Mouse (Mus musculus): Measurements from ENCODE around the gene Psme3. TPM values are rescaled to one million over a fixed set of nuclear protein-coding genes. Genes with fewer than 3 reads are reported as not detected.

Psme3 gene
- polyA plus RNA-seq, 1 experiment, result 161 TPM

DNA sequence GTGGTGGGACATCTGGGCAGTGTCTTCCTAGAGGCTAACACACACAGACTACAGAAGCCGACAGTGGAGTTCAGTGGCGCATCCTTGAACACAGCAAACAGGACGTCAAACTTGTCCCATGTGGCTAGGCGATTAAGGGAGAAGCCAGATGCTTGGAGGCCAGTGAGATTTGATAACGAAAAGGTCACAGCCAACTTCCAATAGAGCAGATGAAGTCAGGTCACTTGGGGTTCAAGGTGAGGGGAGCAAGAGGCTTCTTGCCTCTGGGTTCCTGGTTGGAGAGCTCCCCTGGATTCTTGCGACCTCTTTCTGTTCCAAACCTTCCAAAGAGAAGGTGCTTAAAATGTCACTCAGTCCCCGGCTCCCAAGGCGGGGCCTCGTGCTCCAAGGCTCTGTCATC, 43.8 kb downstream of the Psme3 start:
- no peak overlapping the region for H3K9ac ChIP-seq (ENCODE audit: low read depth, poor library complexity, severe bottlenecking)

DNA sequence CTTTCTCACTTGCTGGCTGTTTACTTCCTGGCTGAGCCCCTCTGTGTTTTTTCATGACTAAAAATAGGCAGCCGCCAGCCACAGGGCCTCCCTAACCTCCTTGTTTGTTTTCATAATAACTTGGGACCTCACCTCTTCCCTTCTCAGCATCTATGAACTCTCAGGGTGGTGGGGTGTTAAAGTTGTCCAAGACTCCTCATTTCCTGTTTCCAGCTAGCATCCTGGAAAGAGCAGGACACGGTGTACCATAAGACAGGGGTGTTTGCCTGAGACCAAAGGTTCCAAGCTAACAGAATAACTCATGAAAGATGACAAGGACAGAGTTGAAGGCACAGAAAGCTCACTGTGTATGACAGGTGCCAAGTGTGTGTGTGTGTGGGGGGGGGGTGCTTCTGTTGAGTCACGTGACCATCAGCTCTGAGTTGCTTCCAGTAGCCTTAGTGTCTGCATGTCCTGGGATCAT, 44.7 kb downstream of the Psme3 start:
- H3K9me3 ChIP-seq (replicated peaks; ENCODE audit: control insufficient read depth, insufficient read depth, low read length, poor library complexity, severe bottlenecking), result no peaks in the 10 kb centered on the region
- H3K4me3 ChIP-seq (ENCODE audit: low read depth, low read length), result no peak overlapping the region
- no peaks in the 10 kb centered on the region for H3K4me1 ChIP-seq (ENCODE audit: control insufficient read depth, insufficient read depth, low read length)
- H3K27ac ChIP-seq (ENCODE audit: insufficient read depth, low read length), result no peak overlapping the region
- H3K36me3 ChIP-seq (ENCODE audit: control insufficient read depth, insufficient read depth, low read length, poor library complexity, severe bottlenecking), result no peaks in the 10 kb centered on the region
- H3K27me3 ChIP-seq (ENCODE audit: control insufficient read depth, insufficient read depth, low read length, poor library complexity, severe bottlenecking), result no peaks in the 10 kb centered on the region
- no peak overlapping the region for H3K9ac ChIP-seq (ENCODE audit: low read depth, poor library complexity, severe bottlenecking)
- TF ChIP-seq POLR2A (IDR thresholded peaks at IDR 0.05; ENCODE audit: insufficient read depth, low read length), result no peak
- TF ChIP-seq EP300 (IDR thresholded peaks at IDR 0.05; ENCODE audit: insufficient read depth, low read depth, low read length), result no peak

More for the DNA sequence above, 43.8 kb downstream of the Psme3 start:
- no peaks in the 10 kb centered on the region for H3K4me1 ChIP-seq (ENCODE audit: control insufficient read depth, insufficient read depth, low read length)
- no peaks in the 10 kb centered on the region for H3K27me3 ChIP-seq (ENCODE audit: control insufficient read depth, insufficient read depth, low read length, poor library complexity, severe bottlenecking)
- H3K36me3 ChIP-seq (ENCODE audit: control insufficient read depth, insufficient read depth, low read length, poor library complexity, severe bottlenecking), result no peaks in the 10 kb centered on the region
- H3K4me3 ChIP-seq (ENCODE audit: low read depth, low read length), result no peak overlapping the region
- H3K27ac ChIP-seq (ENCODE audit: insufficient read depth, low read length), result no peak overlapping the region
- H3K9me3 ChIP-seq (replicated peaks; ENCODE audit: control insufficient read depth, insufficient read depth, low read length, poor library complexity, severe bottlenecking), result no peaks in the 10 kb centered on the region
- TF ChIP-seq POLR2A (IDR thresholded peaks at IDR 0.05; ENCODE audit: insufficient read depth, low read length) (no peak), CTCF (IDR thresholded peaks at IDR 0.05; ENCODE audit: low read depth, low read length) (no peak), EP300 (IDR thresholded peaks at IDR 0.05; ENCODE audit: insufficient read depth, low read depth, low read length) (no peak)

DNA sequence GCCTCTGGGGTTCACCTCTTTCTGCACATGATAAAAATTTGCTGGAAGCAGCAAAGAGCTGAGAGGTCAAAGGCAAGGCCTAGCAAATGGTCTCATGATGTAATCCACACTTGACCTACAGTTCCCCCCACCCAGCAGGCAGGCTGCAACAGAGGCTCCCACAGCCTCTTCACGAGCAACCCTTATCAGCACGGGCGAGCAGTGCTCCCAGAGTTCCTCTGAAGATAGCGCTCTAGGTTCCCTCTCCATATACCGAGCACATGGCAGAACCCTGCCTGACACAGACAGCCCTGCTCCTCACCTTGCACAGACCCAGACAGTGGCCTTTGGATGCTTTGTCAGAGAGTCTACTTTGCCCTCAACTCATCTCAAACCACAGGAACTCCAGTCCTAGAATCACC, 48.5 kb downstream of the Psme3 start:
- TF ChIP-seq POLR2A (IDR thresholded peaks at IDR 0.05; ENCODE audit: insufficient read depth, low read length), result no peak
- no peak for TF ChIP-seq EP300 (IDR thresholded peaks at IDR 0.05; ENCODE audit: insufficient read depth, low read depth, low read length)
- TF ChIP-seq CTCF (IDR thresholded peaks at IDR 0.05; ENCODE audit: low read depth, low read length), result no peak
- no peaks in the 10 kb centered on the region for H3K9me3 ChIP-seq (replicated peaks; ENCODE audit: control insufficient read depth, insufficient read depth, low read length, poor library complexity, severe bottlenecking)
- H3K9ac ChIP-seq (ENCODE audit: low read depth, poor library complexity, severe bottlenecking), result no peak overlapping the region
- H3K4me1 ChIP-seq (ENCODE audit: control insufficient read depth, insufficient read depth, low read length), result no peaks in the 10 kb centered on the region
- H3K4me3 ChIP-seq (ENCODE audit: low read depth, low read length), result no peak overlapping the region
- no peak overlapping the region for H3K27ac ChIP-seq (ENCODE audit: insufficient read depth, low read length)
- no peaks in the 10 kb centered on the region for H3K27me3 ChIP-seq (ENCODE audit: control insufficient read depth, insufficient read depth, low read length, poor library complexity, severe bottlenecking)
- H3K36me3 ChIP-seq (ENCODE audit: control insufficient read depth, insufficient read depth, low read length, poor library complexity, severe bottlenecking), result no peaks in the 10 kb centered on the region

DNA sequence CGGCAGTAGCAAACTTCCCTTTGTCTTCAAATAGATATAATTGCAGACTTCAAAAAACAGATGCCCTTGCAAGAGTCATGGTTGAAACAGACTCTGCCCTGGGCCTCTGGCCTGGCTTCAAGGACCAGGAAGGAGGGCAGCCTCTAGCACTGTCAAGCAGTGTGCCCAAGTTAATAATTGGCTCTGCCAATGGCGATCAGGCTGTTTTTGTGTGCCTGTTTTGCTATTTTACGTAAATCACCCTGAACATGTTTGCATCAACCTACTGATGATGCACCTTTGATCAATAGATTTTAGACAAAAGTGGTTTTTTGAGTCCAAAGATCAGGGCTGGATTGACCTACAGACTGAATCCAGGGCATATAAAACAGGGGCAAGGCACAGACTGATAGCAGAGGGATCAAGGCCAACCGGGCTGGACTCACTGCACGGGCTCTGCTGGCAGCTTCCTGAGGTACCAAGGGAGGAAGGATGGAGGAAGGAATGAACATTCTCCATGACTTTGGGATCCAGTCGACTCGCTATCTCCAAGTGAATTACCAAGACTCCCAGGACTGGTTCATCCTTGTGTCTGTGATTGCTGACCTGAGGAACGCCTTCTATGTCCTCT, 51.4 kb downstream of the Psme3 start, which contains the start of gene G6pc:
G6pc (plus strand) TSS at position 236 of the 610 bp plus-strand sequence.
- Histone ChIP-seq H3K9ac (ENCODE audit: low read depth, poor library complexity, severe bottlenecking) (no peak within 1 kb of the TSS), H3K27ac (ENCODE audit: insufficient read depth, low read length) (no peak within 1 kb of the TSS), H3K9me3 (replicated peaks; ENCODE audit: control insufficient read depth, insufficient read depth, low read length, poor library complexity, severe bottlenecking) (no peaks in the 10 kb centered on the region), H3K36me3 (ENCODE audit: control insufficient read depth, insufficient read depth, low read length, poor library complexity, severe bottlenecking) (no peaks in the 10 kb centered on the region), H3K4me3 (ENCODE audit: low read depth, low read length) (no peak within 1 kb of the TSS), H3K4me1 (ENCODE audit: control insufficient read depth, insufficient read depth, low read length) (no peaks in the 10 kb centered on the region), H3K27me3 (ENCODE audit: control insufficient read depth, insufficient read depth, low read length, poor library complexity, severe bottlenecking) (no peaks in the 10 kb centered on the region)
- TF ChIP-seq CTCF (IDR thresholded peaks at IDR 0.05; ENCODE audit: low read depth, low read length) (no peak), EP300 (IDR thresholded peaks at IDR 0.05; ENCODE audit: insufficient read depth, low read depth, low read length) (no peak), POLR2A (IDR thresholded peaks at IDR 0.05; ENCODE audit: insufficient read depth, low read length) (no peak)

DNA sequence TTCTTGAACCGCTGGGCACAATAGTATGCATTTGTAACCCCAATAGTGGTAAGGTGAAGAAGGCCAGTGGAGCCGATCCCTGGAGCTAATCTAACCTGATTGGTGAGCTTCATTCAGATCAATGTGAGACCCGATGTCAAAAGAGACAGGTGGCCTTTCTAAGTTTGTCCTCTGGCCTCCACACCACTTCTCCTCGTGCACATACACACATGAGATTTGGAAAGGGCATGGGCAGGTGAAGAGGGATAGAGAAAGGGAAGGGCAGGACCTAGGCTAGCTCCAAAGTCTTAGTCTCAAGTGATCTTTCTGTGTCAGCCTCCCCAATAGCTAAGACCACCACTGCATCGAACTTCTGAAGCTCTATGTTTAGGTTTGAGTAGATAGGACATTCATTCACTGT, 54.1 kb downstream of the Psme3 start:
- no peaks in the 10 kb centered on the region for H3K27me3 ChIP-seq (ENCODE audit: control insufficient read depth, insufficient read depth, low read length, poor library complexity, severe bottlenecking)
- H3K27ac ChIP-seq (ENCODE audit: insufficient read depth, low read length), result no peak overlapping the region
- no peak overlapping the region for H3K9ac ChIP-seq (ENCODE audit: low read depth, poor library complexity, severe bottlenecking)
- H3K36me3 ChIP-seq (ENCODE audit: control insufficient read depth, insufficient read depth, low read length, poor library complexity, severe bottlenecking), result no peaks in the 10 kb centered on the region
- TF ChIP-seq EP300 (IDR thresholded peaks at IDR 0.05; ENCODE audit: insufficient read depth, low read depth, low read length) (no peak), CTCF (IDR thresholded peaks at IDR 0.05; ENCODE audit: low read depth, low read length) (no peak), POLR2A (IDR thresholded peaks at IDR 0.05; ENCODE audit: insufficient read depth, low read length) (no peak)
- no peak overlapping the region for H3K4me3 ChIP-seq (ENCODE audit: low read depth, low read length)
- no peaks in the 10 kb centered on the region for H3K9me3 ChIP-seq (replicated peaks; ENCODE audit: control insufficient read depth, insufficient read depth, low read length, poor library complexity, severe bottlenecking)
- no peaks in the 10 kb centered on the region for H3K4me1 ChIP-seq (ENCODE audit: control insufficient read depth, insufficient read depth, low read length)

Other genes starting within 250 kb of the Psme3 start
- 7.3 and 7.9 TPM in 2 replicates for gene Naglu, start 246.2 kb upstream of the Psme3 start, polyA plus RNA-seq (2011; ENCODE audit: insufficient read depth, insufficient read length, low read depth, missing spikeins)
- 1.0 TPM in 1 of 2 replicates, not detected in the other for gene Hsd17b1, start 237.8 kb upstream of the Psme3 start, polyA plus RNA-seq (2011; ENCODE audit: insufficient read depth, insufficient read length, low read depth, missing spikeins)
- gene Coasy, start 233.6 kb upstream of the Psme3 start, polyA plus RNA-seq (2011; ENCODE audit: insufficient read depth, insufficient read length, low read depth, missing spikeins), result 21.7 and 24.5 TPM in 2 replicates
- 40.5 and 44.8 TPM in 2 replicates for gene Mlx, start 228.9 kb upstream of the Psme3 start, polyA plus RNA-seq (2011; ENCODE audit: insufficient read depth, insufficient read length, low read depth, missing spikeins)
- gene Psmc3ip, start 220.8 kb upstream of the Psme3 start, polyA plus RNA-seq (2011; ENCODE audit: insufficient read depth, insufficient read length, low read depth, missing spikeins), result 35.1 and 35.3 TPM in 2 replicates
- gene Retreg3, start 196.3 kb upstream of the Psme3 start, polyA plus RNA-seq (2011; ENCODE audit: insufficient read depth, insufficient read length, low read depth, missing spikeins), result 32.3 and 33.6 TPM in 2 replicates
- gene Tubg1, start 196.3 kb upstream of the Psme3 start, polyA plus RNA-seq (2011; ENCODE audit: insufficient read depth, insufficient read length, low read depth, missing spikeins), result 55.3 and 60.5 TPM in 2 replicates
- gene Tubg2, start 160.3 kb upstream of the Psme3 start, polyA plus RNA-seq (2011; ENCODE audit: insufficient read depth, insufficient read length, low read depth, missing spikeins), result 1.9 and 3.0 TPM in 2 replicates
- gene Cntnap1, start 145.7 kb upstream of the Psme3 start, polyA plus RNA-seq (2011; ENCODE audit: insufficient read depth, insufficient read length, low read depth, missing spikeins), result 0.15 and 0.37 TPM in 2 replicates
- 2.5 and 4.4 TPM in 2 replicates for gene Plekhh3, start 144.9 kb upstream of the Psme3 start, polyA plus RNA-seq (2011; ENCODE audit: insufficient read depth, insufficient read length, low read depth, missing spikeins)
- gene Ccr10, start 140.8 kb upstream of the Psme3 start, polyA plus RNA-seq (2011; ENCODE audit: insufficient read depth, insufficient read length, low read depth, missing spikeins), result not detected in 2 replicates
- 42.8 and 49.9 TPM in 2 replicates for gene Ezh1, start 89.8 kb upstream of the Psme3 start, polyA plus RNA-seq (2011; ENCODE audit: insufficient read depth, insufficient read length, low read depth, missing spikeins)
- gene Ramp2, start 70.2 kb upstream of the Psme3 start, polyA plus RNA-seq (2011; ENCODE audit: insufficient read depth, insufficient read length, low read depth, missing spikeins), result 3.4 and 4.9 TPM in 2 replicates
- gene Vps25, start 62.5 kb upstream of the Psme3 start, polyA plus RNA-seq (2011; ENCODE audit: insufficient read depth, insufficient read length, low read depth, missing spikeins), result 135 and 143 TPM in 2 replicates
- gene Wnk4, start 55.6 kb upstream of the Psme3 start, polyA plus RNA-seq (2011; ENCODE audit: insufficient read depth, insufficient read length, low read depth, missing spikeins), result 0.85 and 0.96 TPM in 2 replicates
- gene Cntd1, start 37.2 kb upstream of the Psme3 start, polyA plus RNA-seq (2011; ENCODE audit: insufficient read depth, insufficient read length, low read depth, missing spikeins), result 14.6 and 14.9 TPM in 2 replicates
- 44.8 and 53.0 TPM in 2 replicates for gene Coa3, start 37.1 kb upstream of the Psme3 start, polyA plus RNA-seq (2011; ENCODE audit: insufficient read depth, insufficient read length, low read depth, missing spikeins)
- 48.2 and 53.0 TPM in 2 replicates for gene Becn1, start 13.9 kb upstream of the Psme3 start, polyA plus RNA-seq (2011; ENCODE audit: insufficient read depth, insufficient read length, low read depth, missing spikeins)
- gene Aoc2, start 8.8 kb downstream of the Psme3 start, polyA plus RNA-seq (2011; ENCODE audit: insufficient read depth, insufficient read length, low read depth, missing spikeins), result 3.5 and 5.8 TPM in 2 replicates
- gene Aoc3, start 14.4 kb downstream of the Psme3 start, polyA plus RNA-seq (2011; ENCODE audit: insufficient read depth, insufficient read length, low read depth, missing spikeins), result 0.84 and 0.94 TPM in 2 replicates
- gene G6pc, start 51.3 kb downstream of the Psme3 start, polyA plus RNA-seq (2011; ENCODE audit: insufficient read depth, insufficient read length, low read depth, missing spikeins), result not detected in 2 replicates
- gene Aarsd1, start 101.4 kb downstream of the Psme3 start, polyA plus RNA-seq (2011; ENCODE audit: insufficient read depth, insufficient read length, low read depth, missing spikeins), result 45.2 and 45.4 TPM in 2 replicates
- gene Gm27029, start 108.6 kb downstream of the Psme3 start, polyA plus RNA-seq (2011; ENCODE audit: insufficient read depth, insufficient read length, low read depth, missing spikeins), result 8.8 and 9.4 TPM in 2 replicates
- 5.4 and 5.8 TPM in 2 replicates for gene Rundc1, start 108.9 kb downstream of the Psme3 start, polyA plus RNA-seq (2011; ENCODE audit: insufficient read depth, insufficient read length, low read depth, missing spikeins)
- gene Ptges3l, start 109.1 kb downstream of the Psme3 start, polyA plus RNA-seq (2011; ENCODE audit: insufficient read depth, insufficient read length, low read depth, missing spikeins), result not detected in 2 replicates
- 1,188 and 1,249 TPM in 2 replicates for gene Rpl27, start 126.1 kb downstream of the Psme3 start, polyA plus RNA-seq (2011; ENCODE audit: insufficient read depth, insufficient read length, low read depth, missing spikeins)
- 6.7 and 9.0 TPM in 2 replicates for gene Ifi35, start 132.2 kb downstream of the Psme3 start, polyA plus RNA-seq (2011; ENCODE audit: insufficient read depth, insufficient read length, low read depth, missing spikeins)
- gene Rnd2, start 148.8 kb downstream of the Psme3 start, polyA plus RNA-seq (2011; ENCODE audit: insufficient read depth, insufficient read length, low read depth, missing spikeins), result 11.2 and 11.4 TPM in 2 replicates
- 91.2 and 101 TPM in 2 replicates for gene Vat1, start 150.0 kb downstream of the Psme3 start, polyA plus RNA-seq (2011; ENCODE audit: insufficient read depth, insufficient read length, low read depth, missing spikeins)
- 62.4 and 68.2 TPM in 2 replicates for gene Brca1, start 235.7 kb downstream of the Psme3 start, polyA plus RNA-seq (2011; ENCODE audit: insufficient read depth, insufficient read length, low read depth, missing spikeins)
- gene Nbr1, start 235.9 kb downstream of the Psme3 start, polyA plus RNA-seq (2011; ENCODE audit: insufficient read depth, insufficient read length, low read depth, missing spikeins), result 245 and 262 TPM in 2 replicates

Measured in ES-Bruce4 (cell line).